Mouse (Mus musculus) G1E (cell line): ENCODE measurements around the gene Adgra1.

Source experiments
- CTCF ChIP-seq: IDR thresholded peaks from 2 replicates; pipeline ENCODE4 v1.5.1; 2012; ENCODE audit warnings: low read depth, low read length, inconsistent platforms, mixed read lengths
- POLR2AphosphoS5 ChIP-seq: IDR thresholded peaks from 2 replicates; pipeline ENCODE4 v1.6.1; 2012; ENCODE audit warnings: low read depth, low read length, inconsistent platforms; ENCODE audit not compliant: insufficient replicate concordance

- TF ChIP-seq CTCF (no peak), POLR2AphosphoS5 (no peak)
Observed at GRCm38 (mm10) chr7:139795004-139795605, 38.9 kb upstream of the Adgra1 start.
